Mouse (Mus musculus): ENCODE results near the gene Rps6kb1.
"Not testable (repeated sequence)": the region's sequence is repeated elsewhere in the genome, so short reads cannot be mapped to it uniquely, and the experiment has no call there.

Gene Rps6kb1

GRCm38 (mm10) chr11:86539716-86540475 is 4.7 kb downstream of the Rps6kb1 start:
- no peak for DNase-seq

- no peak for DNase-seq
These were observed 5.8 kb downstream of the Rps6kb1 start for GRCm38 (mm10) chr11:86538786-86539185.

- DNase-seq: no peak
These were observed 10.2 kb downstream of the Rps6kb1 start for GRCm38 (mm10) chr11:86534201-86534910.

- not testable (repeated sequence) for DNase-seq
These were observed 11.3 kb downstream of the Rps6kb1 start for GRCm38 (mm10) chr11:86533302-86533701.

GRCm38 (mm10) chr11:86532834-86533233 is 11.8 kb downstream of the Rps6kb1 start:
- no peak for DNase-seq

- no peak for DNase-seq
These were observed 17.1 kb downstream of the Rps6kb1 start for GRCm38 (mm10) chr11:86527528-86527927.

- DNase-seq: no peak
These were observed 24.9 kb downstream of the Rps6kb1 start for GRCm38 (mm10) chr11:86519751-86520150.

GRCm38 (mm10) chr11:86517229-86517628 is 27.4 kb downstream of the Rps6kb1 start:
- DNase-seq: no peak

GRCm38 (mm10) chr11:86516620-86517019 is 28.0 kb downstream of the Rps6kb1 start:
- no peak for DNase-seq

GRCm38 (mm10) chr11:86507991-86508390 is 36.6 kb downstream of the Rps6kb1 start:
- DNase-seq: no peak

GRCm38 (mm10) chr11:86507334-86507733 is 37.3 kb downstream of the Rps6kb1 start:
- no peak for DNase-seq

GRCm38 (mm10) chr11:86503121-86503520 is 41.5 kb downstream of the Rps6kb1 start:
- no peak for DNase-seq

- DNase-seq: no peak
These were observed 43.8 kb downstream of the Rps6kb1 start for GRCm38 (mm10) chr11:86500795-86501194.

GRCm38 (mm10) chr11:86497908-86498307 is 46.7 kb downstream of the Rps6kb1 start:
- DNase-seq: no peak

GRCm38 (mm10) chr11:86497356-86497755 is 47.2 kb downstream of the Rps6kb1 start:
- no peak for DNase-seq

- DNase-seq: no peak
These were observed 53.8 kb downstream of the Rps6kb1 start for GRCm38 (mm10) chr11:86490782-86491181.

GRCm38 (mm10) chr11:86484910-86485510 is 59.6 kb downstream of the Rps6kb1 start:
- DNase-seq: peak; percentile 62

GRCm38 (mm10) chr11:86484101-86484868 is 60.3 kb downstream of the Rps6kb1 start, which contains the start of gene Rnft1:
Gene Rnft1 (plus strand): TSS chr11:86484657.
- peak; percentile 98 for DNase-seq

GRCm38 (mm10) chr11:86473576-86473975 is 71.0 kb downstream of the Rps6kb1 start:
- no peak for DNase-seq

GRCm38 (mm10) chr11:86472771-86473171 is 71.8 kb downstream of the Rps6kb1 start:
- DNase-seq: peak; percentile 36

GRCm38 (mm10) chr11:86471785-86472184 is 72.8 kb downstream of the Rps6kb1 start:
- no peak for DNase-seq

- DNase-seq: no peak
These were observed 75.6 kb downstream of the Rps6kb1 start for GRCm38 (mm10) chr11:86468971-86469370.

- no peak for DNase-seq
These were observed 76.3 kb downstream of the Rps6kb1 start for GRCm38 (mm10) chr11:86468345-86468744.

Measured in right cerebral cortex, postnatal 25 days (tissue).